Mouse (Mus musculus) hindbrain, embryonic 15.5 days (tissue): Measurements from ENCODE around the gene Adk. TPM values are rescaled to one million over a fixed set of nuclear protein-coding genes. Genes with fewer than 3 reads are reported as not detected.
"Not testable (repeated sequence)": the region's sequence is repeated elsewhere in the genome, so short reads cannot be mapped to it uniquely, and the experiment has no call there.

ENCODE experiments used
- ATAC-seq: fragments of 200-750 bp; cut with Nextera tagmentation; 2 replicates; pipeline ENCODE4 v1.8.0; 2017; ENCODE audit warnings: low read depth, moderate number of reproducible peaks, moderate TSS enrichment; ENCODE audit not compliant: low FRiP score
- H3K27ac ChIP-seq: fragments of 300-500 bp; sonication (generic); replicated peaks from 2 replicates; pipeline ENCODE4 v1.5.1; 2015; ENCODE audit warnings: mild to moderate bottlenecking, inconsistent platforms
- H3K27me3 ChIP-seq: fragments of 300-500 bp; sonication (generic); 2 replicates; pipeline ENCODE4 v1.6.1; 2015; ENCODE audit warnings: control low read depth, inconsistent platforms
- H3K36me3 ChIP-seq: fragments of 300-500 bp; sonication (generic); 2 replicates; pipeline ENCODE4 v1.6.1; 2015; ENCODE audit warnings: control low read depth, inconsistent platforms
- H3K4me1 ChIP-seq: fragments of 300-500 bp; sonication (generic); replicated peaks from 2 replicates; pipeline ENCODE4 v1.6.1; 2015; ENCODE audit warnings: control low read depth, inconsistent platforms
- H3K4me2 ChIP-seq: fragments of 300-500 bp; sonication (generic); 2 replicates; pipeline ENCODE4 v1.6.1; 2015; ENCODE audit warnings: moderate library complexity, mild to moderate bottlenecking, inconsistent platforms
- H3K4me3 ChIP-seq: fragments of 300-500 bp; sonication (generic); 2 replicates; pipeline ENCODE4 v1.5.1; 2015; ENCODE audit warnings: mild to moderate bottlenecking, inconsistent platforms
- H3K9ac ChIP-seq: fragments of 300-500 bp; sonication (generic); 2 replicates; pipeline ENCODE4 v1.6.1; 2015; ENCODE audit warnings: inconsistent platforms
- H3K9me3 ChIP-seq: fragments of 300-500 bp; sonication (generic); 2 replicates; pipeline ENCODE4 v1.6.1; 2016; ENCODE audit warnings: control low read depth, inconsistent platforms
- WGBS: fragments of 180-500 bp; shearing (Covaris S2); methylation state at CpG from one replicate; pipeline ENCODE4 v1.1.7; 2015; 5-methylcytosine and 5-hydroxymethylcytosine counted together
- polyA plus RNA-seq: library from polyadenylated mRNA; unstranded; fragments of >200 nt; fragmentation: Nextera tagmentation; extraction: Ambion mirVana; gene quantifications from 2 replicates; pipeline ENCODE4 v1.2.1, GENCODE M21; 2015

Adk gene
- polyA plus RNA-seq, 1 experiment from 2014 or later: 40.4 TPM

GRCm38 (mm10) chr14:21488426-21489115, 436.2 kb downstream of the Adk start:
- ATAC-seq: peak; percentile 51; the same call in 1 of the 2 replicates
- H3K27ac ChIP-seq, H3K9me3 ChIP-seq, H3K4me2 ChIP-seq, H3K27me3 ChIP-seq, H3K36me3 ChIP-seq, H3K4me3 ChIP-seq, H3K4me1 ChIP-seq, H3K9ac ChIP-seq: not testable (repeated sequence)
- 67% methylated on average over 8 of the region's 9 CpGs for WGBS

GRCm38 (mm10) chr14:21489116-21489485, 436.7 kb downstream of the Adk start:
- Histone ChIP-seq H3K9ac (no peak overlapping the region), H3K27me3 (no peaks in the 10 kb centered on the region), H3K4me2 (no peak overlapping the region), H3K27ac (no peak overlapping the region), H3K4me3 (no peak overlapping the region), H3K4me1 (no peaks in the 10 kb centered on the region), H3K36me3 (no peaks in the 10 kb centered on the region), H3K9me3 (no peaks in the 10 kb centered on the region)
- ATAC-seq: peak; percentile 23; the same call in 1 of the 2 replicates
- 34% methylated on average over 3 of the region's 3 CpGs for WGBS

- Histone ChIP-seq H3K9me3 (no peaks in the 10 kb centered on the region), H3K27ac (no peak overlapping the region), H3K36me3 (no peaks in the 10 kb centered on the region), H3K4me2 (no peak overlapping the region), H3K9ac (no peak overlapping the region), H3K4me1 (no peaks in the 10 kb centered on the region), H3K4me3 (no peak overlapping the region), H3K27me3 (no peaks in the 10 kb centered on the region)
- WGBS: 81% methylated on average over 4 of the region's 4 CpGs
- ATAC-seq: no peak
Observed at GRCm38 (mm10) chr14:21490141-21490540, 437.8 kb downstream of the Adk start.

Other genes with a start within 250 kb of the Adk start
- gene Plau, start 215.9 kb upstream of the Adk start, polyA plus RNA-seq: 0.21 and 0.26 TPM in 2 replicates
- gene Vcl, start 123.2 kb upstream of the Adk start, polyA plus RNA-seq: 15.5 and 16.2 TPM in 2 replicates
- 73.2 and 76.4 TPM in 2 replicates for gene Ap3m1, start 66 bp upstream of the Adk start, polyA plus RNA-seq